Mouse (Mus musculus) limb, embryonic 11.5 days (tissue): ENCODE measurements at regions not wholly inside any gene's neighbourhood (a gene's known extent, or its start where the extent isn't known, plus 50 kb on each side); places are given as distances from the start of the nearest gene placed in this dataset.
"Not testable (repeated sequence)": the region's sequence is repeated elsewhere in the genome, so short reads cannot be mapped to it uniquely, and the experiment has no call there.

Experiments
- ATAC-seq: fragments of 200-750 bp; cut with Nextera tagmentation; 2 replicates; pipeline ENCODE4 v1.8.0; 2017; ENCODE audit warnings: low read depth; ENCODE audit not compliant: insufficient number of reproducible peaks, low FRiP score, low TSS enrichment
- DNase-seq: peaks from one replicate; pipeline ENCODE4 v3.0.0-alpha.2; 2015; ENCODE audit warnings: low spot score
- H3K27ac ChIP-seq: fragments of 300-500 bp; sonication (generic); replicated peaks from 2 replicates; pipeline ENCODE4 v1.5.1; 2014; ENCODE audit warnings: low read depth, mild to moderate bottlenecking, low read length
- H3K27me3 ChIP-seq: fragments of 300-500 bp; sonication (generic); 2 replicates; pipeline ENCODE4 v1.6.1; 2014; ENCODE audit warnings: mild to moderate bottlenecking, low read length, mixed read lengths; ENCODE audit not compliant: control insufficient read depth, insufficient read depth
- H3K36me3 ChIP-seq: fragments of 300-500 bp; sonication (generic); 2 replicates; pipeline ENCODE4 v1.6.1; 2014; ENCODE audit warnings: mild to moderate bottlenecking, low read length, moderate library complexity, mixed read lengths; ENCODE audit not compliant: control insufficient read depth, insufficient read depth
- H3K4me1 ChIP-seq: fragments of 300-500 bp; sonication (generic); 2 replicates; pipeline ENCODE4 v1.6.1; 2014; ENCODE audit warnings: low read length, mixed read lengths; ENCODE audit not compliant: control insufficient read depth, insufficient read depth
- H3K4me2 ChIP-seq: fragments of 300-500 bp; sonication (generic); 2 replicates; pipeline ENCODE4 v1.6.1; 2014; ENCODE audit warnings: low read depth, mild to moderate bottlenecking, moderate library complexity; ENCODE audit not compliant: severe bottlenecking
- H3K4me3 ChIP-seq: fragments of 300-500 bp; sonication (generic); 2 replicates; pipeline ENCODE4 v1.5.1; 2014; ENCODE audit warnings: low read depth, low read length
- H3K9ac ChIP-seq: fragments of 300-500 bp; sonication (generic); 2 replicates; pipeline ENCODE4 v1.6.1; 2014; ENCODE audit warnings: mild to moderate bottlenecking, low read length
- H3K9me3 ChIP-seq: fragments of 300-500 bp; sonication (generic); 2 replicates; pipeline ENCODE4 v1.6.1; 2016; ENCODE audit warnings: low read length; ENCODE audit not compliant: control insufficient read depth
- WGBS: fragments of 180-500 bp; shearing (Covaris S2); extraction: QIAGEN DNeasy Blood & Tissue Kit; methylation state at CpG from one replicate; pipeline ENCODE4 v1.1.7; 2014; 5-methylcytosine and 5-hydroxymethylcytosine counted together

DNA sequence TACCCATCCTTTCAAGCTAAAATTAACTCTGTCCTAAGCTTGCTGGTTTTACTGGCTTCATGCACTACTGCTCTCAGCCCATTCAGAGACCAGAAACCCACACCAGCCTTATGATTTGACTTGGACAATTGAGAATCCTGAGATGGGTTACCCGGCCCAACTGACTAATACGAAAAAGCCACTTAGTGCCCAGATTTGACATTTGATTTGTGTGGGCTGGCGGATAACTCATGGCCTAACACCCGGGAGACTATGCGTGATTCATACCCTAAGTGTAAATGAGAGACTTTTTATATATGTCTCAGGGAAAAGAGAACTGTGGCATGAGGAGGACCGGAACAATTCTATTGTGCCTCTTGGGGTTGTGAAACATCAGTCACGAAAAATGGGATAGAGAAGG is 126.3 kb upstream of the Hpf1 start:
- Histone ChIP-seq H3K4me2 (no peak overlapping the region), H3K27me3 (no peaks in the 10 kb centered on the region), H3K27ac (no peak overlapping the region), H3K9ac (no peak overlapping the region), H3K9me3 (no peaks in the 10 kb centered on the region), H3K4me1 (no peaks in the 10 kb centered on the region), H3K36me3 (no peaks in the 10 kb centered on the region), H3K4me3 (no peak overlapping the region)
- no peak for DNase-seq
- WGBS = 96% methylated on average over 7 of the region's 7 CpGs
- no peak for ATAC-seq

DNA sequence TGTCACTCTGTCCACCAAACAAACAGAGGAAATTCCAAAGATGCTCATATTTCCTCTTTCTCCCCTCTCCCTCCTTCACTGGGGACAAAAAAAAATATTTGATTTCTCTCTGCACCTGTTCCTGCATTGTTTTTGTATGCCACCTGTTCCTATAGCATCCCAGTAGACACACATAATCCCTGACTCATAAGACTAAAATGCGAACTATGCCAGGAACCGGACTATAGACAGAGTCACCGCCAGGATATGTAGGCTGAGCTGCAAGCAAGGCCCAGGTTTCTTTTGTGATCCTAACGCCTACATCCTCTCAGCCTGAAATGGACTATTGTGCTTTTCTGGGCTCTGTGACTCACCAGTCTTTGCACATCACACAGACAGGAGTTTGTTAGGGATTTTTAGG is 116.9 kb upstream of the Hpf1 start:
- Histone ChIP-seq H3K27me3 (no peaks in the 10 kb centered on the region), H3K27ac (no peak overlapping the region), H3K4me1 (no peaks in the 10 kb centered on the region), H3K36me3 (no peaks in the 10 kb centered on the region), H3K4me2 (no peak overlapping the region), H3K4me3 (no peak overlapping the region), H3K9ac (no peak overlapping the region), H3K9me3 (no peaks in the 10 kb centered on the region)
- 84% methylated on average over 4 of the region's 4 CpGs for WGBS
- DNase-seq (no peak), ATAC-seq (no peak)

DNA sequence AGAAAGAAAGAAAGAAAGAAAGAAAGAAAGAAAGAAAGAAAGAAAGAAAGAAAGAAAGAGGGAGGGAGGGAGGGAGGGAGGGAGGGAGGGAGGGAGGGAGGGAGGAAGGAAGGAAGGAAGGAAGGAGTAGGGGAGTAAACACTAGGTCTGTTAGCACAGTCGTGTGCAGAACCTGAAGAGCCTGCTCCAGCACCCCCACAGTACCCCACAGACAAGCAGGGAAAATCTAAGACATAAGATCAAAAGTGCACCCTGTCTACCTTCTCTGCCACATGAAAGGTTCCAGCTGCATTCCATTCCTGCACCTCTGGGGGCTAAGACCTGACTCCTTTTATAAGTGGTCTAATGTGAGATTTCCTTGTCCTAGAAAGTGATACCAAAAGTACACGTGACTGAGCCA is 114.0 kb upstream of the Hpf1 start:
- DNase-seq, H3K9me3 ChIP-seq, H3K4me2 ChIP-seq, H3K27ac ChIP-seq, ATAC-seq, H3K36me3 ChIP-seq, H3K9ac ChIP-seq, H3K4me3 ChIP-seq, H3K27me3 ChIP-seq, H3K4me1 ChIP-seq: not testable (repeated sequence)
- WGBS = 51% methylated on average over 2 of the region's 2 CpGs

DNA sequence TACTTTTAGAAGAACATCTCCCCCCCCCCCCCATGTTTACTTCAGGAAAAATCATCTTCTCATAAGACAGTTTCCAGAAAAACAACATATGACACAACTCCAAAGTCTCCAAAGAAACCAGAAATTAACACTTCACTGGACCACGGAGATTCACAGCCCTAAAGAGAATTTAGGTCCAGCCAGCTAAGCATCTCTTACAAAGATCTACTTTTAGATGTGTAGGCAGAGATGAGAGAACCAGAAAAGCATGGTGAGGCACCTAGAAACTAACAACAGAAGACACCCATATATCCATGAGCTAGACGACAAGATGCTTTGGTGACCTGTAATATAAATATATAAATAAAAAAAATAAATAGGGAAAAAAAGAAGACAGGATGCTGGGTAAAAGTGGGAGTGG is 105.2 kb upstream of the Hpf1 start:
- H3K36me3 ChIP-seq = no peaks in the 10 kb centered on the region
- H3K9me3 ChIP-seq = no peaks in the 10 kb centered on the region
- WGBS = 93% methylated on average over 2 of the region's 2 CpGs
- no peak overlapping the region for H3K4me2 ChIP-seq
- no peak overlapping the region for H3K4me3 ChIP-seq
- H3K27me3 ChIP-seq = no peaks in the 10 kb centered on the region
- H3K9ac ChIP-seq = no peak overlapping the region
- DNase-seq = no peak
- H3K4me1 ChIP-seq = no peaks in the 10 kb centered on the region
- no peak for ATAC-seq
- H3K27ac ChIP-seq = no peak overlapping the region

DNA sequence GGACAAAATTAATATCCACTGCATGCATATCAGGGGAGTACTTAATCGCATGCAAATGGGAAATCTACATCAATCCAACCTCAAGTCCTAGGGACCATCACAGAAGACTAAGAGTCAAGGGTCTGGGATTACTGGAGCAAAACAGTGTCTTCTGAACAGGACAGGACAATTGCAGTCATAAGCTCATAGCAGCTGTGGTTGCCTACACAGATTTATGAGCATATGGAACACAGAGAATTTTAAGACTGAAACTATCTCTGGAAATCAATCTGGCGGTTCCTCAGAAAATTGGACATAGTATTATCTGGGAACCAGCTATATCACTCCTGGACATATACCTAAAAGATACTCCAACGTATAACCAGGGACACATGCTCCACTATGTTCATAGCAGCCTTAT is 99.8 kb upstream of the Hpf1 start:
- Histone ChIP-seq H3K4me1 (no peaks in the 10 kb centered on the region), H3K4me2 (no peak overlapping the region), H3K9me3 (no peaks in the 10 kb centered on the region), H3K9ac (no peak overlapping the region), H3K36me3 (no peaks in the 10 kb centered on the region), H3K4me3 (no peak overlapping the region), H3K27me3 (no peaks in the 10 kb centered on the region), H3K27ac (no peak overlapping the region)
- DNase-seq = no peak
- WGBS = 89% methylated on average over 3 of the region's 3 CpGs
- ATAC-seq = no peak

DNA sequence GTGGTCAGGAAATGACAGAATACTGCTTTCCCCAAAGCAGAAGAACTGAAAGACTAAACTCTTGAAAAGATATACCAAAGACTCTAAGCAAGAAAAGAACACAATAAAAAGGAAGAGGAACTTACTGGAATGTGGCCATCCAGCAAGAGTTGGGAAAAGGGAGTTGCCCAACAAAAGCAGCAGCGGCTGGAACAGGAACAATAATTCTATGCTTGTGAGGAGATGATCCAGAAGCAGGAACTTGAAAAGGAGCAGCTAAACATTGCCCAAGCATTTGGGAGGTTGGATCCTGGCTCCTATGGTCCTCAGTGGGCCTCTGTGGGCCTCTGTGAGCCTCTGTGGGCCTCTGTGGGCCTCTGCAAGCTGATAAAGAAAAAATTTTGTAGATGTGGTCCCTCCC is 97.7 kb upstream of the Hpf1 start:
- Histone ChIP-seq H3K9me3 (no peaks in the 10 kb centered on the region), H3K36me3 (no peaks in the 10 kb centered on the region), H3K27me3 (no peaks in the 10 kb centered on the region), H3K4me2 (no peak overlapping the region), H3K4me1 (no peaks in the 10 kb centered on the region), H3K27ac (no peak overlapping the region), H3K9ac (no peak overlapping the region), H3K4me3 (no peak overlapping the region)
- no peak for ATAC-seq
- 88% methylated on average over 1 of the region's 1 CpGs for WGBS
- DNase-seq = no peak

DNA sequence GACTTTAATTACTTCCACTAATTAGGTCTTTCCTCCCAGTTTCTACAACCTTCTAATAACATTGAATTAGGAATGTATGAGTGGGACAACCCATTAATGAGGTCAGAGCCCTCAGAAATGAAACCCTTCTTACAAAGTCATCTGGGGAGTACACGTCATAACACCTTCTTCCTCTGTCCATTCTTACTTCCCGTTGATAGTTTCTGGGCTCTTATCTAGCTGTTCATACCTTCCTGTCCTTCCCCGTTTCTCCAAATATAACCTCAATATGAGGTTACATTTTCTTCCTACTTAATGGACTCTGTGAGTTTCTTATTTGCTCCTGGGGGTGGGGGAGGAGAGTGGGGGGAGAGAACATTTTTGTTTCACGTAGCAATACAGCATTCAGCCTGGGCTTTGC is 85.4 kb upstream of the Hpf1 start:
- H3K36me3 ChIP-seq = no peaks in the 10 kb centered on the region
- H3K27me3 ChIP-seq = no peaks in the 10 kb centered on the region
- H3K4me1 ChIP-seq = no peaks in the 10 kb centered on the region
- ATAC-seq (no peak), DNase-seq (no peak)
- no peak overlapping the region for H3K27ac ChIP-seq
- no peaks in the 10 kb centered on the region for H3K9me3 ChIP-seq
- H3K4me3 ChIP-seq = no peak overlapping the region
- WGBS = 85% methylated on average over 4 of the region's 4 CpGs
- H3K4me2 ChIP-seq = no peak overlapping the region
- H3K9ac ChIP-seq = no peak overlapping the region

DNA sequence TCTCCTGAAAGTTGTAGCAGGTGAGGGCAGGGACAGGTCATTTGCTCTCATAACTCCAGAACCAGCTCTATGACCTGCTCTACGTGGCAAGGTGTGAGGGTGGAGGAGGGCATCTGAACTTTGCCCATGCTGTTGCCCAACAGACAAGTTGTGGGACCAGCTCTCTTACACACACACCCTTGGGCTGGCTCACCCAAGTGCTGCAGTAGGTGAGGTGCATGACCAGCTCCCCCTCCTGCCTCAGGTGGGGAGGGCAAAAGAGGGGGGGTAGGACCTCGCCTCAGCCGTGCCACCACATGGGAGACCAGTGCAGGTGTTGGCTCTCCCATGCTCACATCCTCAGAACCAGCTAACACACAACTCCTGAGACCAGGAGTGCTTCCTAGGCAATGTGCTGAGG is 83.4 kb upstream of the Hpf1 start:
- DNase-seq (no peak), ATAC-seq (no peak)
- Histone ChIP-seq H3K9ac (no peak overlapping the region), H3K27ac (no peak overlapping the region), H3K4me1 (no peaks in the 10 kb centered on the region), H3K27me3 (no peaks in the 10 kb centered on the region), H3K4me3 (no peak overlapping the region), H3K4me2 (no peak overlapping the region), H3K36me3 (no peaks in the 10 kb centered on the region), H3K9me3 (no peaks in the 10 kb centered on the region)
- 93% methylated on average over 3 of the region's 3 CpGs for WGBS

DNA sequence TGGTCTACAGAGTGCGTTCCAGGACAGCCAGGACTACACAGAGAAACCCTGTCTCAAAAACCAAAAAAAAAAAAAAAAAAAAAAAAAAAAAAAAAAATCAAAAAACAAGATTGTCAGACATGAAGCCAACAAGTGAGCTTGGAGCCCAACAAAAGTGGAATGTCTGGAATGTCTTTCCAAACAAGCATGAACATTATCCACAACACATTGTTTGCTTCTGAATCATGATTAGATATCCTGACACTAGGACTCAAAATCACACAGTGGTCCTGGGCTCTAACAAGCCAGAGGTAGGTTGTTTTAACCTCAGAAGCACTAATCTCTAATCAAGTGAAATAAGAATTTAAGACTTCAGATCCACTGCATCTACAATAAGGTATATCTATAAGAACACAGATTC is 80.4 kb upstream of the Hpf1 start:
- no peak overlapping the region for H3K27ac ChIP-seq
- H3K4me3 ChIP-seq = no peak overlapping the region
- no peaks in the 10 kb centered on the region for H3K9me3 ChIP-seq
- H3K4me1 ChIP-seq = no peaks in the 10 kb centered on the region
- WGBS = 100% methylated on average over 1 of the region's 1 CpGs
- no peak overlapping the region for H3K4me2 ChIP-seq
- no peak for ATAC-seq
- H3K36me3 ChIP-seq = no peaks in the 10 kb centered on the region
- no peak for DNase-seq
- H3K27me3 ChIP-seq = no peaks in the 10 kb centered on the region
- no peak overlapping the region for H3K9ac ChIP-seq
